Mouse (Mus musculus): Measurements from ENCODE around the gene Casq2.

- TF ChIP-seq CTCF (IDR thresholded peaks at IDR 0.05; ENCODE audit: low read depth, low read length) (no peak), POLR2A (IDR thresholded peaks at IDR 0.05; ENCODE audit: borderline replicate concordance, low read depth, low read length) (no peak)
These were observed 61.0 kb downstream of the Casq2 start for GRCm38 (mm10) chr3:102147189-102147588.

Measured in bone marrow macrophage, adult 2 months (primary cell).